Mouse (Mus musculus) ES-E14 (cell line): ENCODE results near the gene Dpt. TPM values are rescaled to one million over a fixed set of nuclear protein-coding genes. Genes with fewer than 3 reads are reported as not detected.

Experiments used
- DNase-seq: peaks from one replicate; pipeline ENCODE4 v3.0.0-alpha.2; 2013; ENCODE audit warnings: low read depth, low spot score
- H3K27ac ChIP-seq: 2 replicates; pipeline ENCODE4 v1.5.1; 2012; ENCODE audit warnings: low read depth, mild to moderate bottlenecking, low read length, moderate library complexity, mixed read lengths; ENCODE audit not compliant: poor library complexity, insufficient read depth, severe bottlenecking
- H3K36me3 ChIP-seq: 2 replicates; pipeline ENCODE4 v1.6.1; 2012; ENCODE audit warnings: mild to moderate bottlenecking, low read length, moderate library complexity, mixed read lengths; ENCODE audit not compliant: control insufficient read depth, poor library complexity, insufficient read depth, severe bottlenecking
- H3K4me1 ChIP-seq, 2 experiments: fragments of 150-350 bp in 1 of 2; sonication (generic) in 1 of 2; 2 replicates each; pipeline ENCODE4 v1.6.1; 2012; ENCODE audit warnings: low read length in 2 of 2, mild to moderate bottlenecking in 1 of 2, mixed read lengths in 1 of 2; ENCODE audit not compliant: control insufficient read depth in 2 of 2, insufficient read depth in 2 of 2, poor library complexity in 1 of 2
- H3K4me3 ChIP-seq, 2 experiments: fragments of 150-350 bp in 1 of 2; sonication (generic) in 1 of 2; 2 replicates each; pipeline ENCODE4 v1.5.1; 2012; ENCODE audit warnings: low read length in 2 of 2, low read depth in 1 of 2, mild to moderate bottlenecking in 1 of 2, mixed read lengths in 1 of 2; ENCODE audit not compliant: insufficient read depth in 1 of 2, poor library complexity in 1 of 2, severe bottlenecking in 1 of 2
- H3K9ac ChIP-seq: 2 replicates; pipeline ENCODE4 v1.6.1; 2012; ENCODE audit warnings: low read depth, mild to moderate bottlenecking, low read length, mixed read lengths; ENCODE audit not compliant: poor library complexity, insufficient read depth, severe bottlenecking
- H3K9me3 ChIP-seq: fragments of 150-350 bp; sonication (generic); 2 replicates; pipeline ENCODE4 v1.6.1; 2012; ENCODE audit warnings: low read depth, mild to moderate bottlenecking, low read length; ENCODE audit not compliant: control insufficient read depth, insufficient read depth
- CHD2 ChIP-seq: IDR thresholded peaks from 2 replicates; pipeline ENCODE4 v1.6.1; 2014; ENCODE audit warnings: mild to moderate bottlenecking, low read depth, low read length, inconsistent platforms
- HCFC1 ChIP-seq: IDR thresholded peaks from 2 replicates; pipeline ENCODE4 v1.6.1; 2012; ENCODE audit warnings: low read length, inconsistent platforms, borderline replicate concordance; ENCODE audit not compliant: insufficient read depth
- MAFK ChIP-seq: IDR thresholded peaks from 2 replicates; pipeline ENCODE4 v1.6.1; 2014; ENCODE audit warnings: mild to moderate bottlenecking, low read depth, low read length, inconsistent platforms; ENCODE audit not compliant: insufficient read depth
- ZC3H11A ChIP-seq: IDR thresholded peaks from 2 replicates; pipeline ENCODE4 v1.6.1; 2012; ENCODE audit warnings: low read depth, mild to moderate bottlenecking, inconsistent platforms, low read length, borderline replicate concordance
- ZNF384 ChIP-seq: IDR thresholded peaks from 2 replicates; pipeline ENCODE4 v1.6.1; 2012; ENCODE audit warnings: low read depth, low read length, inconsistent platforms
- in situ Hi-C, 2 experiments: fragments of 600-800 bp; cut with MboI; formaldehyde crosslinking; loops; one replicate each; pipeline ENCODE4 v1.15.1; 2025; ENCODE audit warnings: low sequenced_read_pairs in 2 of 2, inconsistent platforms in 1 of 2; ENCODE audit not compliant: unreplicated experiment in 2 of 2
- total RNA-seq: library from RNA; depleted of rRNA; stranded (reverse); fragments of 300-350 nt; gene quantifications from 2 replicates; pipeline ENCODE4 v1.2.3, GENCODE M21; 2012

The Dpt gene
- total RNA-seq, 1 experiment = not detected

- Histone ChIP-seq H3K4me3 (no peak overlapping the region), H3K9ac (no peak overlapping the region), H3K27ac (no peak overlapping the region), H3K36me3 (no peaks in the 10 kb centered on the region), H3K9me3 (no peaks in the 10 kb centered on the region), H3K4me1 (no peaks in the 10 kb centered on the region)
- DNase-seq = no peak
- in situ Hi-C loops = no loop called here
- TF ChIP-seq HCFC1 = no peak
- TF ChIP-seq ZC3H11A = 0 out of 2 replicates have a peak, but pooled peaks have one; percentile 30
These were observed 34.2 kb upstream of the Dpt start for GRCm38 (mm10) chr1:164762276-164762675.

- Histone ChIP-seq H3K36me3 (no peaks in the 10 kb centered on the region), H3K4me1 (no peaks in the 10 kb centered on the region), H3K4me3 (no peak overlapping the region), H3K27ac (no peak overlapping the region), H3K9ac (no peak overlapping the region), H3K9me3 (no peaks in the 10 kb centered on the region)
- DNase-seq = no peak
- in situ Hi-C loops = no loop called here
- TF ChIP-seq HCFC1 = no peak
- no peak for TF ChIP-seq CHD2
These were observed 29.8 kb upstream of the Dpt start for GRCm38 (mm10) chr1:164766646-164767045.

GRCm38 (mm10) chr1:164770611-164771010, 25.8 kb upstream of the Dpt start:
- in situ Hi-C loops = no loop called here
- TF ChIP-seq ZNF384 = no peak
- TF ChIP-seq ZC3H11A = no peak
- TF ChIP-seq MAFK = no peak
- no peak for TF ChIP-seq CHD2
- TF ChIP-seq HCFC1 = no peak
- Histone ChIP-seq H3K9ac (no peak overlapping the region), H3K4me3 (no peak overlapping the region), H3K36me3 (no peaks in the 10 kb centered on the region), H3K4me1 (no peaks in the 10 kb centered on the region), H3K9me3 (no peaks in the 10 kb centered on the region), H3K27ac (no peak overlapping the region)
- no peak for DNase-seq

- H3K4me3 ChIP-seq = no peak overlapping the region
- in situ Hi-C loops = no loop called here
- no peaks in the 10 kb centered on the region for H3K4me1 ChIP-seq
- H3K9me3 ChIP-seq = no peaks in the 10 kb centered on the region
- no peak for DNase-seq
- TF ChIP-seq HCFC1 (no peak), ZNF384 (no peak), MAFK (no peak)
- no peaks in the 10 kb centered on the region for H3K36me3 ChIP-seq
- H3K27ac ChIP-seq = no peak overlapping the region
- no peak overlapping the region for H3K9ac ChIP-seq
These were observed 15.5 kb upstream of the Dpt start for GRCm38 (mm10) chr1:164780851-164781510.

GRCm38 (mm10) chr1:164786165-164786564, 10.3 kb upstream of the Dpt start:
- no peak for DNase-seq
- in situ Hi-C loops = no loop called here
- TF ChIP-seq HCFC1 (no peak), ZC3H11A (no peak), ZNF384 (no peak)
- no peaks in the 10 kb centered on the region for H3K36me3 ChIP-seq
- H3K4me1 ChIP-seq = no peaks in the 10 kb centered on the region
- H3K9me3 ChIP-seq = no peaks in the 10 kb centered on the region
- no peak overlapping the region for H3K27ac ChIP-seq
- no peak overlapping the region for H3K9ac ChIP-seq
- H3K4me3 ChIP-seq = no peak overlapping the region
